Mouse (Mus musculus): ENCODE results near the gene Gm21992.

Gene Gm21992

GRCm38 (mm10) chr19:4811063-4811908, at the start of gene Gm21992, which contains the start of gene Rbm14:
Gene Gm21992 (minus strand): TSS chr19:4811612.
Gene Rbm14 (minus strand): TSS chr19:4811634.
- in situ Hi-C loops (cut with MboI, MseI): no loop called here

GRCm38 (mm10) chr19:4859081-4859480, 47.7 kb upstream of the Gm21992 start:
- in situ Hi-C loops (cut with MboI, MseI): no loop called here

- in situ Hi-C loops (cut with MboI, MseI): no loop called here
These were observed 44.5 kb upstream of the Gm21992 start for GRCm38 (mm10) chr19:4855951-4856350.

- in situ Hi-C loops (cut with MboI, MseI): no loop called here
These were observed 44.0 kb upstream of the Gm21992 start for GRCm38 (mm10) chr19:4855470-4855820.

DNA sequence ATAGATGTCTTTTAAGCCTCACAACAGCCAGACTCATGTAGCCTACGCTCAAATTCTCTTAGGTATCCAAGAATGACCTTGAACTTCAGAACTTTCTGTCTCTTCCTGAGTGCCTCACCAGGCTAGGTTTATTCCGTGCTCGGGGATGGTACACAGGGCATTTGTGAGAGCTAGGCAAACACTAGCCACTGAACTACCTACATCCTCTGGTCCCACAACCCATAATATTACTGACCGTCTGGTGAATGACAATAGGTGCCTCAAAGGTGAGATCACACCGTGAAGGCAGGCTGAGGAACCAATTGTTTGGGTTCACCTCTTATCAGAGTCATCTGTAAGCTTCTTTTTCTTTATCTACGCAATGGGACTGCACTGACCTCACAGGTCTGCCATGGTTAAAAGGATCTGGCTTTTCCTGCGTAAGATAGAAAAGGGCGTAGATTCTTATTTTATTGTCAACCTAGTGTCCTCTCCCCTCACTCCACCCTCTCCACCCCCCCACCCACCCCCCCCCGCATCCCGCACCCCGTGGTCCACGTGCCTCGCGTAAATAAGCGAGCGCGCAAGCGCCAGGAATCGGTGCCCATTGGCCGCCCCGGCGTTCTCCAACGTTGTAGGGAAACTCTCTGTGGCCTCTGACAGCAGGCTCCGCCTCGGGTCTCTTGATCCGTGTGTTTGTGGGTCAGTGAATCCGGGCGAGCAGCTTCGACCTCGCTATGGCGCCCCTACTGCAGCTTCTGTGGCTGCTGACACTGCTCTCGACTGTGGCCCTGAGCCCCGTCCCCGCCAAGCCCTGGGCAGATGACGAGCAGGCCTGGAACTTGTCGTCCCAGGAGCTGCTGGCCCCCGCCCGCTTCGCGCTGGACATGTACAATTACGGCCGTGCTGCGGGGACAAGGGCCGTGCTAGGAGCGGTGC, 43.4 kb upstream of the Gm21992 start, which contains the start of gene Ctsf:
Gene Ctsf (plus strand): TSS at position 579 of the 918 bp plus-strand sequence.
- in situ Hi-C loops (cut with MboI, MseI): no loop called here

GRCm38 (mm10) chr19:4850281-4850680, 38.9 kb upstream of the Gm21992 start:
- in situ Hi-C loops (cut with MboI, MseI): no loop called here

DNA sequence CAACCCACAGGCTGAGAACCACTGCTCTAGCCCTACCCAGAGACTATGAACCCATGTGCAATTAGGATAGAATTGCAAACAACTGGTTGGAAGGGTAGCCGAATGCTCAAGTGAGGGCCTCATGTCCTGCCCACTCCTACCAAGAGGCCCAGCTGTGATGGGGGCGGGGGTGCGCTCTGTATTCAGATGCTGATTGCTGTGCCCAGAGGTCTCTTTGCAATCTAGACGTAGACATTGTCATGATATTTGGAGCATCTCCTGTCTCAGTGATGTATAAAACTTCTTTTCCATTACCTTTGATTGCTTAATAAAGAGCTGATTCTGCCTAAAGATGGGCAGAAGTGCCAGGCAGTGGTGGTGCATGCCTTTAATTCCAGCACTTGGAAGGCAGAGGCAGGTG, 38.4 kb upstream of the Gm21992 start:
- in situ Hi-C loops (cut with MboI, MseI): loop anchor here in 1 of 2 experiments (10.0 kb wide), 1 partner anchor 225 kb away; the partner anchor contains the start of gene Rce1

- in situ Hi-C loops (cut with MboI, MseI): loop anchor here in 1 of 2 experiments (10.0 kb wide), 1 partner anchor 223 kb away; the partner anchor contains the start of gene Rce1
These were observed 36.1 kb upstream of the Gm21992 start for GRCm38 (mm10) chr19:4847490-4847889.

DNA sequence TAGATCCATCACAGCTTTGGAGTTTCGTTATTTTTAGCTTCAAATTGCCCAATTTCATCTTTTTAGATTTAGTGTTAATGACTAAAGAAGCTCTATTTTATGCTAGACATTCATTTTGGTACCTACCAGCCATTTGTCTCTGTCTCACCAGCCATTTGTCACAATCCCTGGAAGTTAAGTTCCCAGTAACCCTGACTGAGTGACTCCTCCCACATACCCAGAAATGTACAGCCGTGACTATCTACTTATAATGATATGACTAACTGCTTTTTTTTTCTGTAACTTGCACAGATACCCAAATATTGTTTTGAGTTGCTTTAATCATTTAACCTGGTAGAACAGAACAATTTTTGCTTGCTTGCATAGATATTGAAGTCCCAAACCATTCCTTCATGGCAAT, 34.4 kb upstream of the Gm21992 start:
- in situ Hi-C loops (cut with MboI, MseI): loop anchor here in 1 of 2 experiments (10.0 kb wide), 1 partner anchor 221 kb away; the partner anchor contains the start of gene Rce1

DNA sequence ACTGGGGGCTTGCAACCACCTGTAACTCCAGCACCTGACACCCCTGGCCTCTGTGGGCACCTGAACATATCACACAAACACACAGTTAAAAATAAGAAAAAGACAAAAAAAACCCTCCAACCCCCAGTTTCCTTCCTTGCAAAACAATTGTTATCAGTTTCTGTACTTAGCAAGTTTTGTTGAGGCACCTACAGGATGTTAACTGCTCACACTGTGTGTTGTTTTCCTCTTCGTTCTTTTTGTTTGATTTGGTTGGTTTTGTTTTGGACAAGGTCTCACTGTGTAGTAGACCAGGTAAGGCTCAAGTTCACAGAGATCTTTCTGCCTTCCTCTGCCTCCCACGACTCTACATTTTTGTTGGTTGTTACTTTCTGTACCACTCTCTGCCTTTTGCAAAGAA, 31.2 kb upstream of the Gm21992 start:
- in situ Hi-C loops (cut with MboI, MseI): loop anchor here in 1 of 2 experiments (10.0 kb wide), 1 partner anchor 218 kb away; the partner anchor contains the start of gene Rce1

DNA sequence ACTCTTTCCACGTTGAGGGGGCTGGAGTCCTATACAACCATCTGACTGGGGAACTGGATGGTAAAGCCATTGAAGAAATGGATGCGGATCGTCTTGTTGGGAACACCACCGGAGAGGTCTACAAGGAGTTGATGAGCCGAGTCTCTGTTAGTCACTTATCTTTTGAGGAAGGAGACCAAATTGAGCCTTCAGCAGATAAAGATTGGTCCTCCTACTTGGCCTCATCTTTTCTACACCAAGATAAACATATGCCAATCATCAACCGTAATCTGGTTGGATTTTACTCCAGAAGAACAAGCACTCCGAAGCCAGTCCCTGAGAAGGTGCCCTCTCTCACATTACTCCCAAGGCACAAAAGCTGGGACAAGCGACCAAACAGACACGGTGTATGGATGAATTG, 29.4 kb upstream of the Gm21992 start:
- in situ Hi-C loops (cut with MboI, MseI): loop anchor here in 1 of 2 experiments (10.0 kb wide), 1 partner anchor 216 kb away; the partner anchor contains the start of gene Rce1

DNA sequence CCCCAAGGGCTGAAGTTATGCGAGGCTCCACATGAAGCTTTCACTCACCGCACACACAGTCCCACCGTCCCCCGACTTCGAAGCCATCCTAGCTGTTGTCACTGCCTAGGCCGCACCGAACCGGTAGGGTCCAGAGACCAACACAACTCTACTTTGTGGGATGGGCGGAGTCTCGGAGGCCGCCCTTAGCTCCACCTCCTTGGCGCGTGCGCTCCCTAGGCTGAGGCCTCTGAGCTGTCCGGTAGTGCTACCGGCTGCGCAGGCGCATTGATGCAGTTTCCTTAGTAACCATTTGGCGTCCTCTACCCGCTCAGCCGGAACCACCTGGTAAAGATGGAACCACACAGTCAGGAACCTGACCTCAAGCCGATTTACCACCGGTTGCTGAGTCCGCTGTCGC, 27.7 kb upstream of the Gm21992 start, which contains the start of the genes Ccs and Ccdc87:
Gene Ccs (minus strand): TSS at position 184 of the 400 bp plus-strand sequence.
Gene Ccdc87 (plus strand): TSS at position 218 of the 400 bp plus-strand sequence.
- in situ Hi-C loops (cut with MboI, MseI): no loop called here

DNA sequence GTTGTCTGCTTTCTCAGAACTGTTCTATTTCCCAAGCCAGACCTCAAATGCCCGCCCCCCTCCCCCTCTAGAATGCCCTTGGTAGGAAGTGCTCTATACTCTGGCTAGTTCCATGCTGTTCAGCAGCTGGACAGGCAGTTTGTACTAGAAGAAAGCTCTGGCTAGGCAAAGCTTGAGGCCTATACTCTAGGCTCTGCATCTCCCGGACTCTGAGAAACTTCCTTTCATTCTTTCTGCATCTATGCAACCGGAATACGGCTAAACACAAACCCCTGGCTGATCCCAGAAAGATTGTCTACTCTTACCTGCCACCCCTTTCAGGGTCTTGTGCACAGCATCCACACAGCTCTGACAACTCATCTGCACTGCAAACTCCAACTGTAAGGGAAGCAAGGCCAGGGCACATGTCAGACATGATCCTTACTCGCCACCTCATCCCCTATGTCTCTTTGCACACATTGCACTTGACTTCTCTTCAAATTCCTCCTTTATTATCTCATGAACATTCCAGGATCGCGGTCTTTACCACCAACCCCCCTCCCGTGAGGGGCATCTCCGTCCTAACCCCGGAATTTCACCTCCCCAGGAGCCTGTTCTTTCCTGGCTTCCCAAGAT, 27.2 kb upstream of the Gm21992 start:
- in situ Hi-C loops (cut with MboI, MseI): no loop called here

DNA sequence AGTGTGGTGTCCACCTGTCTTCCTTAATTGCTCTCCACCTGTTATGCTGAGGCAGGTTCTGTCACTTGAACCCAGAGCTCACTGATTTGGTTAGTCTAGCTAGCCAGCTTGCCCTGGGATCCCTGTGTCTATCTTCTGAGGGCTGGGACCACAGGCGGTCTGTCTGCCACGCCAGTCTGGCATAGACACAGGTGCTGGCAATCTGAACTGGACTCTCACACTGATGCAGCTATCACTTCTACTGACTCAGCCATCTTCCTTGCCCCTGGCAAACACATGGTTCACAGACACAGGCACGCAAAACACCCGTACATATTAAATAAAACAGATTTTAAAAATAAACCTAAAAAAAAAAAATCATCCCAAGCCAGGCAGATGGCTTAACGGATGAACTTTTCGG, 25.6 kb upstream of the Gm21992 start:
- in situ Hi-C loops (cut with MboI, MseI): no loop called here

GRCm38 (mm10) chr19:4836096-4836495, 24.7 kb upstream of the Gm21992 start:
- in situ Hi-C loops (cut with MboI, MseI): no loop called here

DNA sequence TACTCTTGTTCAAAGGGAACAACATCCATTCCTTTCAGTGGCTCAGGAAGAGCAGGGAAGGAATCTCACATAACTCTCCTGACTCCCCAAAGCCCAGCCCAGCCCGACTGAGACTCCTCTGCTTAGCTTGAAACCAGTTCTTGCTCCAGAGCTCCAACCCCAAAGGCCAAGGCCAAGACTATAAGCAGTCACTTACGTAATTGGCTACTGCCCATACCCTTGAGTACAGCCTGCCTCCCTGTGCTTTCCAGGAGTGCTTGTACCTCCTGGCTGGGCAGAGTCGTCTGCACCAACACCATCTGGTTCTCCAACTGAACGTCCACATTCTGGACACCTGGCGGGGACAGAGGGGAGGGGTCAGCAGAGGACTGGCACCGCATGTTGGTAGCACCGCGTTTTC, 22.6 kb upstream of the Gm21992 start:
- in situ Hi-C loops (cut with MboI, MseI): no loop called here

GRCm38 (mm10) chr19:4829156-4829555, 17.7 kb upstream of the Gm21992 start:
- in situ Hi-C loops (cut with MboI, MseI): no loop called here

- in situ Hi-C loops (cut with MboI, MseI): no loop called here
These were observed 17.2 kb upstream of the Gm21992 start for GRCm38 (mm10) chr19:4828444-4829114.

DNA sequence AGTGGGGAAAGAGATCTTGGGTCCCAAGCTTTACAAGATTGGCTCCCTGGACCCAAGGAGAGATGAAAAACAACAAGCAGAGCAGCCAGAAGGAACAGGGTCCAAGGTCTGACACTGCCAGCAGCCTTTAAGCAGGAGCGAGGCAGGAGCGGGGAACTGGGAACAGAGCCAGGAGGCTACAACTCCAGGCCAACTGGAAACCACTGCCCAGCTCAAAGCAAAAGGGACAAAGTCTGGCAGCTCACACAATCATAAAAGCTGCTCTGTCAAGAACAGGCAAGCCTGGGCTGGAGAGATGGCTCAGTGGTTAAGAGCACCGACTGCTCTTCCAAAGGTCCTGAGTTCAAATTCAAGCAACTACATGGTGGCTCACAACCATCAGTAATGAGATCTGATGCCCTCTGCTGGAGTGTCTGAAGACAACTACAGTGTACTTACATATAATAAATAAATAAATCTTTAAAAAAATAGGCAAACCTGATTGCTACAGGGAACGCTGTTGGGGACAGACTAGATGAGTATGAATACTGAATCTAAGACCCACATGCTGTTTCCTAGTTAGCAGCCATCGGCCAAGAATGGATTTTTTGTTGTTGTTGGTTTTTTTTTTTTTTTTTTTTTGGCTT, 9.4 kb upstream of the Gm21992 start:
- in situ Hi-C loops (cut with MboI, MseI): no loop called here

DNA sequence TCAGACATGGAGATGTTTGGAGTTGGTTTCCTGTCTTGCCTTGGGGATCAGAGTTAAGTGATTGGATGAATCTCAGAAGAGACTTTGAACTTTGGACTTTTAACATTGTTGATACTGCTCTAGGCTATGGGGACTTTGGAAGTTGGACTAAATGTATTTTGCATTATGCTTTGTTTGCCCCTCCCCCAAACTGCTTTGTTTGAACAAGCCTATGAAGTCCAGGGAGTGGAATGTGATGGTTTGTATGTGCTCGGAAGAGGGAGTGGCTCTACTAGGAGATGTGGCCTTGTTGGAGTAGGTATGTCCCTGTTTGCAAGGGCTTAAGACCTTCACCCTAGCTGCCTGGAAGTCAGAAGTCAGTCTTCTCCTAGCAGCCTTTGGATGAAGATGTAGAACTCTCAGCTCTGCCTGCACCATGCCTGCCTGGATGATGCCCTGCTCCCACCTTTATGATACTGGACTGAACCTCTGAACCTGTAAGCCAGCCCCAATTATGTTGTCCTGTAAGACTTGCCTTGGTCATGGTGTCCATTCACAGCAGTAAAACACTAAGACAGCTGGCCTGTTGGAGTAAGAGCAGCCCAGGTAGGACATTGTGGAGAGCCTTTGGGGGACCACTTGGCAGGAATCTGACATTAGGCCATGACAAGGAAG, 5.9 kb upstream of the Gm21992 start:
- in situ Hi-C loops (cut with MboI, MseI): no loop called here

Measured in T-helper 17 cell (primary cell).